Mouse (Mus musculus): ENCODE results near the gene Sp1.

Sp1 gene

GRCm38 (mm10) chr15:102433173-102433572, 27.2 kb downstream of the Sp1 start:
- DNase-seq (ENCODE audit: low read depth, low spot score) = no peak

- peak; percentile 85 for DNase-seq (ENCODE audit: low read depth, low spot score)
Observed at GRCm38 (mm10) chr15:102442490-102442889, 36.5 kb downstream of the Sp1 start.

- no peak for DNase-seq (ENCODE audit: low read depth, low spot score)
Observed at GRCm38 (mm10) chr15:102445146-102445545, 39.2 kb downstream of the Sp1 start, which contains the start of gene Amhr2. Amhr2 (plus strand) TSS chr15:102445367.

- DNase-seq (ENCODE audit: low read depth, low spot score) = no peak
Observed at GRCm38 (mm10) chr15:102446448-102446847, 40.5 kb downstream of the Sp1 start.

GRCm38 (mm10) chr15:102449366-102449765, 43.4 kb downstream of the Sp1 start:
- no peak for DNase-seq (ENCODE audit: low read depth, low spot score)

- DNase-seq (ENCODE audit: low read depth, low spot score) = no peak
Observed at GRCm38 (mm10) chr15:102450928-102451327, 45.0 kb downstream of the Sp1 start.

- DNase-seq (ENCODE audit: low read depth, low spot score) = no peak
Observed at GRCm38 (mm10) chr15:102451666-102452430, 45.9 kb downstream of the Sp1 start.

GRCm38 (mm10) chr15:102455993-102456392, 50.0 kb downstream of the Sp1 start:
- DNase-seq (ENCODE audit: low read depth, low spot score) = peak; percentile 65

GRCm38 (mm10) chr15:102458050-102458736, 52.2 kb downstream of the Sp1 start:
- DNase-seq (ENCODE audit: low read depth, low spot score) = peak; percentile 54

- peak; percentile 96 for DNase-seq (ENCODE audit: low read depth, low spot score)
Observed at GRCm38 (mm10) chr15:102458904-102459317, 53.0 kb downstream of the Sp1 start, which contains the start of gene Prr13. Prr13 (plus strand) TSS chr15:102459028.

- no peak for DNase-seq (ENCODE audit: low read depth, low spot score)
Observed at GRCm38 (mm10) chr15:102459381-102459780, 53.4 kb downstream of the Sp1 start.

- DNase-seq (ENCODE audit: low read depth, low spot score) = peak; percentile 15
Observed at GRCm38 (mm10) chr15:102459847-102460246, 53.9 kb downstream of the Sp1 start.

GRCm38 (mm10) chr15:102460409-102460808, 54.5 kb downstream of the Sp1 start:
- DNase-seq (ENCODE audit: low read depth, low spot score) = peak; percentile 17

GRCm38 (mm10) chr15:102460971-102461370, 55.0 kb downstream of the Sp1 start:
- DNase-seq (ENCODE audit: low read depth, low spot score) = peak; percentile 24

- DNase-seq (ENCODE audit: low read depth, low spot score) = no peak
Observed at GRCm38 (mm10) chr15:102461430-102462075, 55.6 kb downstream of the Sp1 start.

- peak; percentile 72 for DNase-seq (ENCODE audit: low read depth, low spot score)
Observed at GRCm38 (mm10) chr15:102463666-102464065, 57.7 kb downstream of the Sp1 start.

- no peak for DNase-seq (ENCODE audit: low read depth, low spot score)
Observed at GRCm38 (mm10) chr15:102468675-102469370, 62.9 kb downstream of the Sp1 start.

GRCm38 (mm10) chr15:102470183-102470604, 64.3 kb downstream of the Sp1 start, which contains the start of gene Pcbp2:
Pcbp2 (plus strand) TSS chr15:102470539.
- peak; percentile 98 for DNase-seq (ENCODE audit: low read depth, low spot score)

GRCm38 (mm10) chr15:102470605-102471294, 64.8 kb downstream of the Sp1 start:
- peak; percentile 89 for DNase-seq (ENCODE audit: low read depth, low spot score)

GRCm38 (mm10) chr15:102471295-102471645, 65.3 kb downstream of the Sp1 start:
- DNase-seq (ENCODE audit: low read depth, low spot score) = no peak

- DNase-seq (ENCODE audit: low read depth, low spot score) = no peak
Observed at GRCm38 (mm10) chr15:102471727-102472126, 65.8 kb downstream of the Sp1 start.

Data from CD4-positive, CD25-positive, alpha-beta regulatory T cell, adult 2 months (primary cell).